Mouse (Mus musculus) neural tube, embryonic 13.5 days (tissue): ENCODE measurements at regions not wholly inside any gene's neighbourhood (a gene's known extent, or its start where the extent isn't known, plus 50 kb on each side); places are given as distances from the start of the nearest gene placed in this dataset.

ENCODE experiments used
- ATAC-seq: fragments of 200-750 bp; cut with Nextera tagmentation; 2 replicates; pipeline ENCODE4 v1.8.0; 2017; ENCODE audit warnings: low read depth, mild to moderate bottlenecking, moderate TSS enrichment, moderate library complexity
- H3K27ac ChIP-seq: fragments of 300-500 bp; sonication (generic); replicated peaks from 2 replicates; pipeline ENCODE4 v1.5.1; 2015; ENCODE audit warnings: moderate library complexity, mild to moderate bottlenecking, inconsistent platforms
- H3K27me3 ChIP-seq: fragments of 300-500 bp; sonication (generic); 2 replicates; pipeline ENCODE4 v1.6.1; 2015; ENCODE audit warnings: mild to moderate bottlenecking, inconsistent platforms
- H3K36me3 ChIP-seq: fragments of 300-500 bp; sonication (generic); 2 replicates; pipeline ENCODE4 v1.6.1; 2015; ENCODE audit warnings: mild to moderate bottlenecking, inconsistent platforms
- H3K4me1 ChIP-seq: fragments of 300-500 bp; sonication (generic); replicated peaks from 2 replicates; pipeline ENCODE4 v1.6.1; 2015; ENCODE audit warnings: inconsistent platforms
- H3K4me2 ChIP-seq: fragments of 300-500 bp; sonication (generic); 2 replicates; pipeline ENCODE4 v1.6.1; 2015; ENCODE audit warnings: inconsistent platforms, mild to moderate bottlenecking, moderate library complexity
- H3K4me3 ChIP-seq: fragments of 300-500 bp; sonication (generic); 2 replicates; pipeline ENCODE4 v1.5.1; 2015; ENCODE audit warnings: mild to moderate bottlenecking, inconsistent platforms
- H3K9ac ChIP-seq: fragments of 300-500 bp; sonication (generic); 2 replicates; pipeline ENCODE4 v1.6.1; 2015; ENCODE audit warnings: moderate library complexity, mild to moderate bottlenecking, inconsistent platforms
- H3K9me3 ChIP-seq: fragments of 300-500 bp; sonication (generic); 2 replicates; pipeline ENCODE4 v1.6.1; 2016; ENCODE audit warnings: inconsistent platforms
- WGBS: fragments of 180-500 bp; shearing (Covaris S2); methylation state at CpG from one replicate; pipeline ENCODE4 v1.1.7; 2015; 5-methylcytosine and 5-hydroxymethylcytosine counted together

- H3K9me3 ChIP-seq, result no peaks in the 10 kb centered on the region
- H3K4me2 ChIP-seq, result no peak overlapping the region
- no peaks in the 10 kb centered on the region for H3K36me3 ChIP-seq
- no peaks in the 10 kb centered on the region for H3K4me1 ChIP-seq
- H3K27me3 ChIP-seq, result no peaks in the 10 kb centered on the region
- 79% methylated on average over 1 of the region's 1 CpGs for WGBS
- no peak overlapping the region for H3K27ac ChIP-seq
- no peak overlapping the region for H3K4me3 ChIP-seq
- no peak overlapping the region for H3K9ac ChIP-seq
- no peak for ATAC-seq
These were observed 259.6 kb downstream of the Ndufa4 start for GRCm38 (mm10) chr6:11647651-11648050.

- H3K27me3 ChIP-seq, result no peaks in the 10 kb centered on the region
- H3K4me1 ChIP-seq, result no peaks in the 10 kb centered on the region
- H3K9me3 ChIP-seq, result no peaks in the 10 kb centered on the region
- no peak overlapping the region for H3K4me2 ChIP-seq
- H3K9ac ChIP-seq, result no peak overlapping the region
- no peaks in the 10 kb centered on the region for H3K36me3 ChIP-seq
- ATAC-seq, result no peak
- WGBS, result 89% methylated on average over 4 of the region's 4 CpGs
- H3K4me3 ChIP-seq, result no peak overlapping the region
- H3K27ac ChIP-seq, result no peak overlapping the region
These were observed 294.0 kb downstream of the Ndufa4 start for GRCm38 (mm10) chr6:11613331-11613730.

- Histone ChIP-seq H3K9ac (no peak overlapping the region), H3K4me1 (no peaks in the 10 kb centered on the region), H3K4me2 (no peak overlapping the region), H3K27me3 (no peaks in the 10 kb centered on the region), H3K36me3 (no peaks in the 10 kb centered on the region), H3K9me3 (no peaks in the 10 kb centered on the region), H3K4me3 (no peak overlapping the region), H3K27ac (no peak overlapping the region)
- no peak for ATAC-seq
These were observed 299.1 kb downstream of the Ndufa4 start for GRCm38 (mm10) chr6:11608214-11608613.

- no peaks in the 10 kb centered on the region for H3K27me3 ChIP-seq
- H3K27ac ChIP-seq, result no peak overlapping the region
- H3K36me3 ChIP-seq, result no peaks in the 10 kb centered on the region
- H3K9me3 ChIP-seq, result no peaks in the 10 kb centered on the region
- H3K4me1 ChIP-seq, result no peaks in the 10 kb centered on the region
- H3K4me2 ChIP-seq, result no peak overlapping the region
- ATAC-seq, result no peak
- H3K4me3 ChIP-seq, result no peak overlapping the region
- H3K9ac ChIP-seq, result no peak overlapping the region
- 64% methylated on average over 2 of the region's 2 CpGs for WGBS
These were observed 299.6 kb downstream of the Ndufa4 start for GRCm38 (mm10) chr6:11607696-11608095.

- no peak overlapping the region for H3K4me2 ChIP-seq
- WGBS, result 48% methylated on average over 3 of the region's 3 CpGs
- H3K36me3 ChIP-seq, result no peaks in the 10 kb centered on the region
- no peaks in the 10 kb centered on the region for H3K9me3 ChIP-seq
- no peaks in the 10 kb centered on the region for H3K4me1 ChIP-seq
- no peaks in the 10 kb centered on the region for H3K27me3 ChIP-seq
- no peak overlapping the region for H3K4me3 ChIP-seq
- no peak overlapping the region for H3K9ac ChIP-seq
- H3K27ac ChIP-seq, result no peak overlapping the region
- no peak for ATAC-seq
These were observed 301.2 kb downstream of the Ndufa4 start for GRCm38 (mm10) chr6:11606055-11606454.

GRCm38 (mm10) chr6:11605526-11605925 lies 301.8 kb downstream of the Ndufa4 start:
- H3K4me3 ChIP-seq, result no peak overlapping the region
- H3K27me3 ChIP-seq, result no peaks in the 10 kb centered on the region
- H3K36me3 ChIP-seq, result no peaks in the 10 kb centered on the region
- WGBS, result 79% methylated on average over 4 of the region's 4 CpGs
- no peaks in the 10 kb centered on the region for H3K9me3 ChIP-seq
- H3K4me2 ChIP-seq, result no peak overlapping the region
- no peaks in the 10 kb centered on the region for H3K4me1 ChIP-seq
- H3K9ac ChIP-seq, result no peak overlapping the region
- no peak overlapping the region for H3K27ac ChIP-seq
- no peak for ATAC-seq

GRCm38 (mm10) chr6:11594936-11595335 lies 312.4 kb downstream of the Ndufa4 start:
- Histone ChIP-seq H3K4me1 (peaks cover 10% of the 10 kb centered on the region), H3K4me3 (no peak overlapping the region), H3K27me3 (no peaks in the 10 kb centered on the region), H3K36me3 (no peaks in the 10 kb centered on the region), H3K27ac (no peak overlapping the region), H3K9me3 (no peaks in the 10 kb centered on the region), H3K9ac (no peak overlapping the region), H3K4me2 (no peak overlapping the region)
- WGBS, result 47% methylated on average over 2 of the region's 2 CpGs
- ATAC-seq, result no peak

GRCm38 (mm10) chr6:11593583-11594271 lies 313.6 kb downstream of the Ndufa4 start:
- H3K36me3 ChIP-seq, result no peaks in the 10 kb centered on the region
- H3K4me2 ChIP-seq, result peak overlapping the region; percentile 25
- no peak overlapping the region for H3K9ac ChIP-seq
- H3K4me3 ChIP-seq, result no peak overlapping the region
- H3K27me3 ChIP-seq, result no peaks in the 10 kb centered on the region
- H3K4me1 ChIP-seq, result peaks cover 10% of the 10 kb centered on the region
- WGBS, result 36% methylated on average over 14 of the region's 14 CpGs
- peak overlapping the region; percentile 39 for H3K27ac ChIP-seq
- no peaks in the 10 kb centered on the region for H3K9me3 ChIP-seq
- ATAC-seq, result peak; percentile 88

GRCm38 (mm10) chr6:11576091-11576490 lies 331.2 kb downstream of the Ndufa4 start:
- no peak overlapping the region for H3K4me2 ChIP-seq
- H3K4me3 ChIP-seq, result no peak overlapping the region
- no peaks in the 10 kb centered on the region for H3K36me3 ChIP-seq
- H3K9me3 ChIP-seq, result no peaks in the 10 kb centered on the region
- no peaks in the 10 kb centered on the region for H3K27me3 ChIP-seq
- no peak for ATAC-seq
- H3K9ac ChIP-seq, result no peak overlapping the region
- no peaks in the 10 kb centered on the region for H3K4me1 ChIP-seq
- H3K27ac ChIP-seq, result no peak overlapping the region
- 80% methylated on average over 5 of the region's 5 CpGs for WGBS

- H3K27me3 ChIP-seq, result no peaks in the 10 kb centered on the region
- H3K36me3 ChIP-seq, result no peaks in the 10 kb centered on the region
- no peaks in the 10 kb centered on the region for H3K4me1 ChIP-seq
- H3K9me3 ChIP-seq, result no peaks in the 10 kb centered on the region
- no peak overlapping the region for H3K4me3 ChIP-seq
- no peak overlapping the region for H3K27ac ChIP-seq
- ATAC-seq, result no peak
- H3K9ac ChIP-seq, result no peak overlapping the region
- H3K4me2 ChIP-seq, result no peak overlapping the region
- 92% methylated on average over 2 of the region's 2 CpGs for WGBS
These were observed 342.1 kb downstream of the Ndufa4 start for GRCm38 (mm10) chr6:11565246-11565645.

GRCm38 (mm10) chr6:11550473-11550872 lies 356.8 kb downstream of the Ndufa4 start:
- H3K4me3 ChIP-seq, result no peak overlapping the region
- no peaks in the 10 kb centered on the region for H3K36me3 ChIP-seq
- H3K4me1 ChIP-seq, result no peaks in the 10 kb centered on the region
- H3K4me2 ChIP-seq, result no peak overlapping the region
- H3K27me3 ChIP-seq, result no peaks in the 10 kb centered on the region
- H3K9me3 ChIP-seq, result no peaks in the 10 kb centered on the region
- no peak for ATAC-seq
- H3K9ac ChIP-seq, result no peak overlapping the region
- no peak overlapping the region for H3K27ac ChIP-seq

GRCm38 (mm10) chr6:11547318-11547717 lies 360.0 kb downstream of the Ndufa4 start:
- no peaks in the 10 kb centered on the region for H3K4me1 ChIP-seq
- no peak overlapping the region for H3K4me2 ChIP-seq
- no peak overlapping the region for H3K4me3 ChIP-seq
- no peak for ATAC-seq
- H3K27ac ChIP-seq, result no peak overlapping the region
- no peaks in the 10 kb centered on the region for H3K9me3 ChIP-seq
- no peaks in the 10 kb centered on the region for H3K27me3 ChIP-seq
- H3K9ac ChIP-seq, result no peak overlapping the region
- no peaks in the 10 kb centered on the region for H3K36me3 ChIP-seq
